Mouse (Mus musculus): ENCODE results near the gene Myo10.

Gene Myo10

DNA sequence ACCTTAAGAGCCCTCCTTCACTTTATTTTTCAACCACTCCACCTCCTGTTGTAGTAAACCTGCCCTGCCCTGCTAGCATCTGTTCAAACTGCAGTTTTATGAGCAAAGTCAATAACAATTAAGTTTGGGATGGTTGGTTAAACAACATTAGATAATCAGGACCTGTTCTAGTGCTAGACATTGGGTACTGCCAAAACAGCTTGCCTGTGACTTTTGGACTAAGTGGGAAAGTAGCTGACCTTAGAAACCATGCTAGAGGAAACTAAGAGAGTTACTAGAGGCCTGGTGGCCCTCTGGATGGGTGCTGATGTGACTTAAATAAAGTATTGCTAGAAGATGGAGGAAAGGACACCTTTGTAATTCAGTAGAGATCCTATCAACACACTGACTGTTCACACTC lies 199.7 kb downstream of the Myo10 start:
- in situ Hi-C loops (cut with MboI; ENCODE audit: low sequenced_read_pairs): no loop called here

DNA sequence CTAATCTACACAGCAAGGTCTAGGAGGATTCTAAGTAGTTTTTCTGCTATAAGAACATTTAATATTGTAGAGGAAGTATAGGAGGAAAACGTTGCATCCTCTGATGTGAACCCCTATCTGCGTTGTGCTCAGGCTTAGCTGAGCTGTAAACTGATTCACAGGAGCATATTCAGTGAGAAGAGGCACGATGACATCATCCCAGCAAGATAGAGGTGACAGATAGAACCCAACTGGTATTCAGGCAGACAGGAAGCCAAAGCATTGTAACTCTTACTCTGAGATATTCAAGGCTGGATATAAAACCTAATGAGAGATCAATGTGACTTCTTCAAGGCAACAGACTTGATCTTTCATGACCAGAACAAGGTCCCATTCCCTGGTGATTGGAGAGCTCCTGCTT lies 200.3 kb downstream of the Myo10 start:
- in situ Hi-C loops (cut with MboI; ENCODE audit: low sequenced_read_pairs): no loop called here

DNA sequence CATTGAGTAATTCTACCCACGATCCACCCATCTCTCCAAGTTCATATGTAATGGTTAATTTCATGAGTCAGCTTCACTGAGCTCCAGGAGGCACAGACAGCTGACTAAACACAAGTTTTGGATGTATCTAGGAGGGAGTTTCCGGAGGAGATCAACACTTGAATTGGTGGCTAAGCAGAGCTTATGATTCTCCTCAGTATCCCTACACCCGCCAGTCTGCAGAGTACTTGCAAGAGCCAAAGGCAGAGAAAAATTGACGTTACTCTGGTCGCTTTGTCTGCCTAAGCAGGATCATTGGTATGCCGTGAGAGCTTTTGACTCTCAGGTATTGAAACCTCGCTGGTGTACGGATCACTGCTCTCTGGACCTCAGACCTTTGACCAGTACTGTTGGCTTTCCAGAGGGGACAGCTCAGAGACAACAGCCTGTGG lies 204.2 kb downstream of the Myo10 start:
- in situ Hi-C loops (cut with MboI; ENCODE audit: low sequenced_read_pairs): no loop called here

DNA sequence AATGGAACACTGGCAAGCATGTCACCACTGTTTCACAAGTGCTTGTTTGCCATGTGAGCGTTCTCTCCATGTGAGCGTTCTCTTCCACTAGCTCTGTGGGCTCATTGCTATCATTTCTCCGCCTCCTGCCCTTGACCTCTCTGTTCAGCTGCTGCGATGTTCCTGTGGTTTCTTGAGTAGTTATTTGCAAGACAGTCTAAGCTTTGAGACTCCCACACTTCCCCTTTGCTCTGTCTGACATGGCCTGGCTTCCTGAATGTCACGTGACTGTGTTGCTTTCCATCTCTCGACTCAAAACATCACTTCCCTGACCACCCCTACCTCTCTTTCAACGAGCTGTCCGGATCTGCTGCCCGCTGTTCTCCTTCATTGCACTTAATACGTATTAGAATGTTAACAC lies 206.1 kb downstream of the Myo10 start:
- in situ Hi-C loops (cut with MboI; ENCODE audit: low sequenced_read_pairs): no loop called here

DNA sequence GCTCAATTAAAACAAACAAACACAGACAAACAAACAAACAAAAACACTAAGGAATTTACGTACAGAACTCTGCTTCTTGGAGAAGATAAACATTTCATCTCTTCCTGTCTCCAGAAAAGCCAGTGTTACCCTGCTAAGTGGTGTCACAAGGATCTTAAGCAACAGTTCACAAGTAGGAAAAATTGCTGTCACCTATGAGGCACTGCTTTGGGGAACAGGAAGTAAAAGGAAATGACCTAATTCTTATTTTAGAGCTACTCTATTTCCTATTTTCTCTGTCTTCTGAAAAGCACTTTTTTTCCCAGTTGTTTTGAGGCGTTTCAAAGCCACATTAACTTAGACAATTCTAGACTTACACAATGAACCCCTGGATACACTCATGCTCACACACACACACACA lies 208.1 kb downstream of the Myo10 start:
- in situ Hi-C loops (cut with MboI; ENCODE audit: low sequenced_read_pairs): no loop called here

DNA sequence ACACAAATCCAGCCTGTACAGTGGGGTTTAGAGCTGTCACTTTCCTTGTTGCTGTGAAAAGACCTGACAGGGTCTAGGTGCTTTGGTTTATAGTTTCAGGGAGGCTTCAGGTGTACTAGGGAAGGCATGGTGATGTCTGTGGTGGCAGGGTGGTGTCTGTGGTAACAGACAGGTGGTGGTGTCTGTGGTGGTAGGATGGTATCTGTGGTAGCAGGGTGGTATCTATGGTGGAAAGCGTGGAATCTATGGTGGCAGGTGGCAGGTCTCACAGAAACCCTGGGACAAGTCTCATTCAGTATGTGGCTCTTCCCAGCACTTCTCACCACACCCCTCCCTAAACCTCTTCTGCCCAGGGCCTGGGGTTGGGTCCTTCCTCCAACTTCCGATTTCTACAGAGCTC lies 212.0 kb downstream of the Myo10 start:
- in situ Hi-C loops (cut with MboI; ENCODE audit: low sequenced_read_pairs): no loop called here

DNA sequence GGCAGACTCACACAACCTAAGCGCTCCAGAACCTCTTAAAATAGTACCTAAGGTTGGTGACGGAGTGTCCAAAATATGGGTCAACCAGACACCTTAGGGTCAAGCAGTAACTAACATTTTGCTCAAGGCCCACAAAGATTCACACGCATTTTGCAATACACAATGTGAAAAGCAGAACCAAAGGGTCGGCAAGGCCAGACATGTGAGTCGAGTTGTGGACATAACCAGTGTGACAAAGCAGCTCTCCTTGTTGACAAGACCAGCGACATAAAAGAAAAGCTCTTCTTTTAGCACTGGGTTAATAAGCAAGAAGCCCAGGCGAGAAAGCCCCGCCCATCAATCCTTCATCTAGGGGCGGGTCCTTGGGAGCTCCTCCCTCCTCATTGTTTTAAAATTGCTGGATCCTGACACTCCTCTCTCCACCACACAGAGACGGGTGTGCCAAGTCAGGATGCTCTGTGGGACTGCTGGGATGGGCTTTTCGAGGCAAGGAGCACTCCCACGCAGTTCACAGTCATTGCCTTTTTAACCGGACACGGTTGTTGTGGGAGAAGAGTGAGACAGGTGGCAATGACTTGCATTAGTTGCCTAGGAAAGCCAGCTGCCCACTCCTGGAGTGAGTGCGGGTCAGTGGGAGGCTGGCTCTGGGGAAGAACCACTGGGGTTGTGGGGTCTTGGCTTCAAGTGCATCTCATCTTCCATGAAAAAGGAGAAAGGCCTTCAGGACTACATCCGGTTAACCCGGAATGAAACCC lies 212.8 kb downstream of the Myo10 start:
- in situ Hi-C loops (cut with MboI; ENCODE audit: low sequenced_read_pairs): no loop called here

DNA sequence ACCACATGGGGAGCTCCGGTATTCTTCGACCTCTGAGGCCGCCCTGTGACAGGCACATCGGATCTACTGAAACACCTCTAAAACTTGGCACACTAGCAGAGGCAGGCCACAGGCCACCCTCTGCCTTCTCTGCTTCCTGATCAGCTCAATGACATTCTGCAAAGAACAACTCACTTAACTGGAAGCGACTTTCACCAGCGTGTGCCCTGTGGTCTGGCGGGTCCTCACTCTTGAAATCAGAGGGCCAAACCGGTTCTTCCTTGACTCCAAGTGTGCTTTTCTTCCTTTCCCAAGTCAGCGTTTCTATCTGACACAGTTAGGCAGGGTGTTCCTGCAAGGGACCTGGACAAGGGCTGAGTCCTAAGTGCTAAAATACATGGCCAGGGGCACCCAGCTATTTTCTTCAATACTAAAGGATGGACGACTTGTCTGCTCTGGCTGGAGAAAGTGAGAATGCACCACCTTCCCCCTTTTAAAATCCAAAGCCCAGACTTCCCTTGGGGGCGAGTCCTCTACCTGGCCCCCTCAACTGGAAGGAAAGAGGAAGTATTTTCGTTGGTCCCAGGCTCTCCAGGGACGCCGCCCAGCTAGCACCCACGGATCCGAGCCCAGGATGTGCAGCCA lies 220.2 kb downstream of the Myo10 start:
- in situ Hi-C loops (cut with MboI; ENCODE audit: low sequenced_read_pairs): no loop called here

DNA sequence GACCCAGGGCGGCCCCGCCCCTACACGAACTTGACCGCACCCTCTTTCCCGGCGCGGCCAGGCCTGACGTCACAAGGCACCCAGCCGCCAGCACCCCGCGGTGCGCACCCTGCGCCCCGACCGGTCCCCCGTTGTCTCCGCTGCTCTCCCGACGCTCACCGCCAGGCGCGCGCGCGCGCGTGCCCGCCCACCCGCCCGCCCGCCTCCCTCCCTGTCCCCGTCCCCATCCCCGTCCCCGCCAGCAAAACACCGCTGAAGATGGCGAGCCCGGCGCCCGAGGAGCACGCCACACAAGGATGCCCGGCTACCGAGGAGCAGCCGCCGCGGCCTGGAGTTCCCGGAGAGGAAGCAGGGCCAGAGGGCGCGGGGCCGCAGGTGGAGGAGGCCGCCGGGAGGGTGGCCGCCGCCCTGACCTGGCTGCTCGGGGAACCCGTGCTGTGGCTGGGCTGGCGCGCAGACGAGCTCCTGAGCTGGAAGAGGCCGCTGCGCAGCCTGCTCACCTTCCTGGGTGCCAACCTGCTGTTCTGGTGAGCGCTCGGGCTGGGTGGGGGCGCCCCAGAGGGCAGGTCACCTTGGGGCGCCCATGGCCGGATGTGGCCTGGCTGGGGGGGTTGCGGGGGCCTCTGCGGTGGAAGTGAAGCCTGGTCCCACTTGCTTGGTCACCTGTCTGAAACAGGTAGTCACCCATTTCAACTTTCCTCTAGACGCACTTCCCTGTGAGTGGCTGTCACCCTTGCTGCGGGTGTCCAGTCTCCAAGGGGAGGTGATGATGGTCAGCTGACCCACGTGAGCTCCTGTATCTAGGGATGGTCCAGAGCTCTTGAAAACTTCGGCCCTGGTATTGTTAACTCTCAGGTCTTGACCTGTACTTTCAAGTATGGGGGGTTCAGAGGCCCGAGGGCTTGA lies 221.0 kb downstream of the Myo10 start, which contains the start of gene Retreg1:
Retreg1 (plus strand) TSS at position 95 of the 906 bp plus-strand sequence.
- in situ Hi-C loops (cut with MboI; ENCODE audit: low sequenced_read_pairs): no loop called here

DNA sequence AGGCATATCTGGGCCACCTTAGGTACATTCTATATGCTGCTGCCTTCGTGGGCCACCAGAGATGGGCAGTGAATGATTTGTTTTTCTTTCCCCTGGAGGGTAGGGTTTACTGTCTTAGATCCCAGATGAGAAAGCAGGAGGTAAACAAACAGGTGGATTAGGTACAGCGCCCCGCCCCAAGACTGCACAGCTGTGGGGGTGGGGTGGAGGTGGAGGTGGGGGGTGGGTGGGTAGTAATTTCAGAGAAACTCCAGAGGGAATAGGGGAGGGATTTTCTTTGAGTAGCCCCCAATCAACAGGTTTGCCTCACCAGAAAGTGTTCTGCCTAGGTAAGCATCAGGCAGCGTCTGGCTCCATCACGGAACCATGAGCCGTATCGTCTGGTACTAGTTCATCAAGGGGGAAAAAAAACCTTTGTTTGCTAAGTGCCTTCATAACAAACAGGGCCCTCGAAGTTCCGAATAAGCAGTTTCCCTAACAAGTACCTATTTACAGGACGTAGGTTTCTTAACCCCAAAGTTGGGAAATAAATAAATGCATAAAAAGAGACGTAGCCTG lies 221.8 kb downstream of the Myo10 start:
- in situ Hi-C loops (cut with MboI; ENCODE audit: low sequenced_read_pairs): no loop called here

DNA sequence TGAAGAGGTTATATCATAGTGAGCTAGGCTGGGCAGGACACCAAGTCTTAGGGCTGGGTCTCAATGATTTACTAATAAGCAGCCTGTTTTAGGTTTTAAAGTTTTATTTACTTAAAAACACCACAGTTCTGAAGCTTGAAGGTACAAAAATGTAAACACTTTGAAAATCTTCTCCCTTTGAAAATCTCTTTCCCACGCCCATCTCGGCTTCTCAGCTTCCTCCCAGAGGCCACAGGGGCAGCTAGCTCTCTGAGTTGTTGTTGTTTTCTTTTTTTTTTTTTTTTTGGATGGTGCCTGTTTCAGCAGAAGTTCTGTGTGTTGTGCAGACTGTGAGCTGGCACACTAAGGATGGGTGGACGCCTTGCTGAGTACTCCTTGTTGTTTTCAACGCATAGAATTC lies 222.4 kb downstream of the Myo10 start:
- in situ Hi-C loops (cut with MboI; ENCODE audit: low sequenced_read_pairs): no loop called here

DNA sequence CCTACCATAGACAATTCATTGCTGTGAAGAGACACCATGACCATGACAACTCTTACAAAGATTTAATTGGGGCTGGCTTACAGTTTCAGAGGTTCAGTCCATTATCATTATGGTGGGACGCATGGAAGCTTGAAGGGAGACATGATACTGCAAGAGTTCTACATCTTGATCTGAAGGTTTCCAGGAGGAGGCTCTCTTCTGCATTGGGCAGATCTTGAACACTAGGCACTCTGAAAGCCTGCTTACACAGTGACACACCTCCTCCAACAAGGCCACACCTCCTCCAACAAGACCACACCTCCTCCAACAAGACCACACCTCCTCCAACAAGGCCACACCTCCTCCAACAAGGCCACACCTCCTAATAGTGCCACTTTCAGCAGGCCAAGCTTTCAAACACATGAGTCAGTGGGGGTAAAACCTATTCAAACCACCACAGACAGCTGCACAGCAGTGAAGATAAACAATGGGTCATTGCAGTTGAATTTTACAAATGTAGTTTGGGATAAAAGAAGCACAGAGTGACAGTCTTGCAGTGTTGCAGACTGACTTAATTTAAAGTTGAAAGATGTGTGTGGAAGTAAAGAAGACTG lies 225.3 kb downstream of the Myo10 start:
- in situ Hi-C loops (cut with MboI; ENCODE audit: low sequenced_read_pairs): no loop called here

DNA sequence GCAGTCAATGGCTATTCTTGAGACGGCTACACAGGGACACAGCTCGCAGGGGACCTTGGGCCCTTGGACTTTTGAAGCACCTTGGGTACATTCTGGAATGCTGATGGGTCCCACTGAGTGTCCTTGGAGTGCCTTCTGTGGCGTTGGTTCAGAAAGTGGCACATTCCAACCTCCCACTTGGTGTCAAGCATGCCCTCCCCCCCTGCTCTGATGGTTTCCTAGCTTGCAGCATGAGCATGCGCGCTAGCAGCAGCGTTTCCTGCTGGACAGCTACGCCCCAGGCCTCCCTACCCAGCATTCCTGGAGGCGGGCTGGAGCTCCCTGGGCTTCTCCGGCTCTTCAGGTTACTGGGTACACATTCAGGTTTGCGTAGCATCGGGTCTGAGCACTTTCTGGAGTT lies 228.2 kb downstream of the Myo10 start:
- in situ Hi-C loops (cut with MboI; ENCODE audit: low sequenced_read_pairs): no loop called here

DNA sequence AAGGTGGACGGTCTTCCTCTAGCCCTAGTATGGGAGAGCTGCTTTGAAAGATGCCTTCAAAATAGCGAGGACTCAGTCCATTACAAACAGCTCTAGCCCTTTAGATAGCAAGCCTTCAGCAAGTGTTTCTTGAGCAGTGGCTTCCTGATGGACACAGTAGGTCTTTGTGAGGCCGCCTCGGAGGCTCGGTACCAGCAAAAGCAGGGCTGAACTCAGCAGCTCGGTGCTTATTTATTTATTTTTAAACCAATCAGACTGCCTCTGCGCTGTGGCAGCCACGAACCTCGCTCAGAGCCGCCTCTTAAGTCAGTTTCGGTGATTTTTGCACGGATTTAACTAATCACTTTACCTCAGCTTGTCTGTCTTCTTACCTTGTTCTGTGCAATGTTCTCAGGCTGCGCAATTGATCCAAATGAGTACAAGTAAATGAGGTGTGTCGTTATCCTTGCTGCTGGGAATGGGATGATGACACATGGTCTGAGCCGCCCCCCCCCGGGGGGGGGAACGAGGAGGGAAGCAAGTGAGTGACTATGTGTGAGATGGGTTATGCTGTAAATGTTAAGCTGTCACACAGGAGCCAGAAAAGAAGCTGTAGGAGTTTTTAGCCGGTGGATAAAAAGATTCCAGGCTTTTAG lies 232.1 kb downstream of the Myo10 start:
- in situ Hi-C loops (cut with MboI; ENCODE audit: low sequenced_read_pairs): no loop called here

DNA sequence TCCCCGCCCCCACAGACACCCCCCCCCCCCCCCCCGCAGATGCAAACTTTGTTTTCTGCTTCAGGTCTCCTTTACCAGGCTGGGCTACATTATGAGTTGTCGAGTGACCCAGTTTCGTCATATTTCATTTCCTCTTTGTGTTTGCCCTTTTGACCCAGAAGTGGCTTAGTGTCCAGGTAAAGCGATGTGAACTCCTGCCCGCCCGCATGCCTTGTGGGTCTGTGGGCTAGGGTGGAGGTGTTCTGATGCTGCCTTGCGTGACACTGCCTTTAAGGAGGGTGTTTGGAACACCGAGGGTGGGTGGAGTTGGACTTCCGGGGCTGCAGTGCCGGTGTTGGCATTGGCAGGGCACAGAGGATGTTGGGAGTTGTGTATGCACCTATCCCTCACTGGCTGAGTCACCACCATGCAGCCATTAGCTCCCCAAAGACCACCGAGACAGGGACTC lies 236.3 kb downstream of the Myo10 start:
- in situ Hi-C loops (cut with MboI; ENCODE audit: low sequenced_read_pairs): no loop called here

DNA sequence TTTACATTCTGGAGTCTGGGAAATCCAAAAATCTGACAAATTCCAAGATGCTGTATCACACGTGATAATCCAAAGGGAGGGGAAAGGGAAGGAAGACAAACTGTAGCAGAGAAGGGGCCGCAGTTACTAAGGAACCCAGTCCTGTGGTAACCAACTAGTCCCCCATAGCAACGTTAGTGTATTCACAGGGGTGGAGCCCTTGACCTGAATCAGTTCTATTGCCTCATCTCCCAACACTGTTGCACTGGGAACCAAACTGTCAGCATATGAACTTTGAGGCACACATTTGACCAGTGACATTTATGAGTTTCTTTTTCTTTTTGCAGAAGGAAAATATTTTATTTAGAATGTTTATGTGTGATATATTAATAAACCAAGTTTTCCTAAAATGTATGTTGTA lies 237.1 kb downstream of the Myo10 start:
- in situ Hi-C loops (cut with MboI; ENCODE audit: low sequenced_read_pairs): no loop called here

DNA sequence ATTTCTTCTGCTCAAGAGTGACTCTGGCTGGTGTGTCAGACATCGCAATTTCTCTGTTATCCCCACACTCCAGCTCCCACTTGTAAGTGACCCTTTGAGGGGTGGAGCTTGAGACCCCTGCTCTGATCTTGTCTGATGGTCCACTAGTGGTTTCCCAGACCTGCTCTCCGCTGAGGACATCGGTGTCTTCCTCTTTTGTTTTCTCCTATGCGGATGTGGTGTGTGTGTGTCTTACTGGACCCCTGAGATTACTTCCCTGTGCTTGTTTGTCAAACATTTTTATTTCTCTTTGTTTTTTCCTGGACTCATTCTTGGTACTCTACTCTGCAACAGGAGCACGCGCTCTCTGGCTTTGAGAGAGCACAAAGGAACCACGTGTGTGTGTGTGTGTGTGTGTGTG lies 239.6 kb downstream of the Myo10 start:
- in situ Hi-C loops (cut with MboI; ENCODE audit: low sequenced_read_pairs): no loop called here

Measured in CH12F3 (cell line).